Comparison of ENCODE assay signal across 27 mouse cellular contexts in the genomic region with DNA sequence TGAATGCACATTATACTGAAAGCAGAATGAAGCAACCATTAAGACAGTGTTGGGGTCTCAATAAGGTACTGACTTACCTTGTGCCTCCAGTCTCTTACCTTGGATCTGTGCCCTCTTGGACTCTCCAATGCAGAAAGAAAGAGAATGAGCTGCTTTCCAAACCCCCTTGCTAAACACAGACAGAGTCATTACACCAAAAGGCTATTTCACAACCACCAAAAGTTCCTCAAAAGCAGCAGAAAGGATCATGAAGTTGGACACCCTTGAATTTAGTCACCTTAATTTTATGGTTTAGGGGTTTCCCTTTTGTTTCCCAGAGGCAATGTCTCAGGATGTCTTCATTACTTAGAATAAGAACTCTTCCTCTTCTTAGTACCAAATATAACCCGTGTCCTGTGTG. TPM values are rescaled to one million over a fixed set of nuclear protein-coding genes. Genes with fewer than 3 reads are reported as not detected.
"Had no signal": no experiment of that assay in that cellular context is flagged by ENCODE, and none has a peak within 500 bp of the region (broad histone marks: within the 10 kb centered on the region; RNA-seq: fewer than 3 reads in every experiment).

No protein-coding gene starts in this region.

- ATAC-seq: hindbrain, embryonic 16.5 days; inflammation-experienced regulatory T-cells, adult 6 months; intestine, embryonic 15.5 days; intestine, postnatal 0 days had no signal

- H3K4me1 ChIP-seq: intestine, embryonic 15.5 days; liver, embryonic 13.5 days had no signal

- DNase-seq: gastrocnemius, adult 2 months; gastrocnemius, postnatal 10 days; gastrocnemius, postnatal 25 days; heart, adult 11 months; heart, adult 2 months; heart, postnatal 14 days; heart, postnatal 36 days; kidney, adult 18-20 months; kidney, adult 8-10 months; kidney, postnatal 10 days; kidney, postnatal 25 days; kidney, postnatal 4 days; liver; liver, embryonic 13.5 days had no signal

- H3K4me2 ChIP-seq: heart, embryonic 11.5 days; heart, embryonic 13.5 days; heart, embryonic 15.5 days; hindbrain, embryonic 13.5 days; intestine, embryonic 15.5 days; limb, embryonic 12.5 days; liver, embryonic 11.5 days; liver, embryonic 13.5 days had no signal

- H3K36me3 ChIP-seq: heart, embryonic 13.5 days; heart, embryonic 15.5 days; hindbrain, embryonic 13.5 days; intestine, embryonic 15.5 days; liver, embryonic 13.5 days had no signal

- H3K4me3 ChIP-seq: gastrocnemius, adult 2 months; heart, adult 2 months; heart, embryonic 13.5 days; heart, embryonic 15.5 days; hindbrain, embryonic 13.5 days; intestine, embryonic 15.5 days; layer of hippocampus, adult 2 months; left cerebral cortex, adult 2 months; limb, embryonic 12.5 days; liver, embryonic 13.5 days had no signal

- H3K9me3 ChIP-seq: heart, embryonic 13.5 days; heart, embryonic 15.5 days; hindbrain, embryonic 13.5 days; intestine, embryonic 15.5 days; limb, embryonic 12.5 days; liver, embryonic 13.5 days had no signal

- H3K27me3 ChIP-seq: heart, embryonic 13.5 days; heart, embryonic 15.5 days; hindbrain, embryonic 13.5 days; intestine, embryonic 15.5 days; limb, embryonic 12.5 days; liver, embryonic 13.5 days had no signal

- H3K9ac ChIP-seq: heart, embryonic 13.5 days; heart, embryonic 15.5 days; hindbrain, embryonic 13.5 days; intestine, embryonic 15.5 days; limb, embryonic 12.5 days; liver, embryonic 13.5 days had no signal

- H3K27ac ChIP-seq: gastrocnemius, adult 2 months; heart, adult 2 months; heart, embryonic 13.5 days; heart, embryonic 15.5 days; hindbrain, embryonic 13.5 days; intestine, embryonic 15.5 days; layer of hippocampus, adult 2 months; left cerebral cortex, adult 2 months; limb, embryonic 12.5 days; liver, embryonic 13.5 days had no signal

RNA-seq across cellular contexts. Expression of a gene that starts 52.1 kb away (rescaled TPM):
- total RNA-seq: hematopoietic stem cell, adult 5-6 weeks had no signal
